Mouse (Mus musculus) G1E (cell line): ENCODE results near the gene Agr2.

ENCODE experiments used
- CTCF ChIP-seq: IDR thresholded peaks from 2 replicates; pipeline ENCODE4 v1.5.1; 2012; ENCODE audit warnings: low read depth, low read length, inconsistent platforms, mixed read lengths
- GATA1 ChIP-seq: IDR thresholded peaks from 2 replicates; pipeline ENCODE4 v1.6.1; 2012; ENCODE audit warnings: borderline replicate concordance, low read length, inconsistent platforms, mixed read lengths
- GATA2 ChIP-seq: IDR thresholded peaks from 2 replicates; pipeline ENCODE4 v1.6.1; 2012; ENCODE audit warnings: low read depth, low read length, inconsistent platforms, borderline replicate concordance
- POLR2AphosphoS5 ChIP-seq: IDR thresholded peaks from 2 replicates; pipeline ENCODE4 v1.6.1; 2012; ENCODE audit warnings: low read depth, low read length, inconsistent platforms; ENCODE audit not compliant: insufficient replicate concordance
- TAL1 ChIP-seq: conservative IDR thresholded peaks from 2 replicates; pipeline ENCODE4 v1.6.1; 2012; ENCODE audit warnings: low read depth, low read length, inconsistent platforms, mixed read lengths

- TF ChIP-seq CTCF (no peak), GATA1 (no peak), GATA2 (no peak), TAL1 (no peak), POLR2AphosphoS5 (no peak)
Observed at GRCm38 (mm10) chr12:35981732-35982360, 10.9 kb upstream of the Agr2 start.
